Mouse (Mus musculus): Measurements from ENCODE around the gene Cfap20. TPM values are rescaled to one million over a fixed set of nuclear protein-coding genes. Genes with fewer than 3 reads are reported as not detected.

The Cfap20 gene
- polyA plus RNA-seq (2012), result 1.1 and 1.5 TPM in 2 replicates

DNA sequence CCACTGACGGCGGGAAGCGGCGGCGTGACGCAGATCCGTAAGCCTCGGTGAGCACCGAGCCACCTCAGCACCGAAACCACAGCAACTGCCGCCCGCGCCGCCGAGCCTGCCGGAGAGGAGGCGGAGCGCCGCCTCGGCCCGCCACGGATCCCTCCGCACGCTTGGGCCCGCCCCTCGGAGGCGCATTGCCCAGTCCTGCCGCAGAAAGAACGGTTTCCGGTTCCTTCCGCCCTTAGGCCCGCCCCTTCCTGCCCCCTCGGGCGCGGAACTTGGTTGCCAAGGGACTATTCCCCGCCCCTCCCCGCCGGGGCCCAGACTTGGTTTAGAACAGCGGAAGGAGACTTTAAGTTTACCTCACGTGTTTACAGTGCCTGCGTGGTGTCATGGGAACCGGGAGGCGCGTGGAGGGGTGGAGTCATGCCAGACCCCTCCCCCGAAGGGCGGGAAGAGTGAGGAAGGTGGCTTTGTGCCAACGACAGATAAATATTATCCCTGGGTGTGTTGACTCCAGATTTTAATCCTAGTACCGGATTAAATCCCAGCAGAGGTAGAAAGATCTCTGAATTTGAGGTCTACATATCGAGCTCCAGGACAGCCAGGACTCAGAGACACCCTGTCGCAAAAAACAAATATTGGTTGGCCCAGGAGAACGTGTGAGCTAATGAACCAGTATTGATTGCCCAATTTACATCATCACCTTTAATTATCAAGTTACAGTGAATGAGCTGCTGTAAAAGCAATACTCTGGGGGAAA is at the start of gene Cfap20:
Gene Cfap20 (minus strand): TSS at position 184 of the 754 bp plus-strand sequence.
- TF ChIP-seq GATA1 (IDR thresholded peaks at IDR 0.05; ENCODE audit: low read length) (no peak), TAL1 (IDR thresholded peaks at IDR 0.05; ENCODE audit: low read length) (no peak)
- Histone ChIP-seq H3K27me3 (ENCODE audit: control insufficient read depth) (no peaks in the 10 kb centered on the region), H3K4me3 (replicated peaks) (peak within 1 kb of the TSS; percentile 93), H3K4me1 (ENCODE audit: control insufficient read depth) (peaks cover 49% of the 10 kb centered on the region), H3K9me3 (ENCODE audit: control insufficient read depth, low read length) (no peaks in the 10 kb centered on the region), H3K36me3 (ENCODE audit: control insufficient read depth) (peaks cover 2% of the 10 kb centered on the region)

DNA sequence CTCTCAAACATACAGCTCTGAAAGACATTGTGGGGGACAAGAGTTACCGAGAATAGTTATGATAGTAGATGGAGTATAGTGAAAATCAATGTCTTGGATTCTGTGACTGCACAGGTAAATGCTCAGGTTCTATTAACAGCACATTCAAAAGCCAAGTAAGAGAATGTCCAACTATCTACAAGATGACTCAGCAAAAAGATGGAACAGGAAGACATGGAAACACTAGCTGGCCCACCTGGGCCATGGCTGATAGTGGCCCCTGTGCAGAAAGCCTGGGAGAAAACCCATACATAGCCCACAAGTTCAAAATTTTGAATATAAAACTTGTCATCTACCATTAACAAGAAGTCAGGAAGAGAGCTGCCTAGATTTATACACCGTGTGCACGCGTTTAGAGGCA is 35.3 kb upstream of the Cfap20 start:
- no peaks in the 10 kb centered on the region for H3K9me3 ChIP-seq (ENCODE audit: control insufficient read depth, low read length)
- H3K27me3 ChIP-seq (ENCODE audit: control insufficient read depth), result no peaks in the 10 kb centered on the region
- TF ChIP-seq GATA1 (IDR thresholded peaks at IDR 0.05; ENCODE audit: low read length), result no peak
- TF ChIP-seq TAL1 (IDR thresholded peaks at IDR 0.05; ENCODE audit: low read length), result no peak
- no peaks in the 10 kb centered on the region for H3K4me1 ChIP-seq (ENCODE audit: control insufficient read depth)
- H3K36me3 ChIP-seq (ENCODE audit: control insufficient read depth), result peaks cover 89% of the 10 kb centered on the region
- no peak overlapping the region for H3K4me3 ChIP-seq (replicated peaks)

- Histone ChIP-seq H3K4me1 (ENCODE audit: control insufficient read depth) (no peaks in the 10 kb centered on the region), H3K27me3 (ENCODE audit: control insufficient read depth) (no peaks in the 10 kb centered on the region), H3K36me3 (ENCODE audit: control insufficient read depth) (peaks cover 90% of the 10 kb centered on the region), H3K9me3 (ENCODE audit: control insufficient read depth, low read length) (no peaks in the 10 kb centered on the region), H3K4me3 (replicated peaks) (no peak overlapping the region)
- TF ChIP-seq GATA1 (IDR thresholded peaks at IDR 0.05; ENCODE audit: low read length) (no peak), TAL1 (IDR thresholded peaks at IDR 0.05; ENCODE audit: low read length) (no peak)
Observed at GRCm38 (mm10) chr8:95468995-95469394, 34.3 kb upstream of the Cfap20 start.

DNA sequence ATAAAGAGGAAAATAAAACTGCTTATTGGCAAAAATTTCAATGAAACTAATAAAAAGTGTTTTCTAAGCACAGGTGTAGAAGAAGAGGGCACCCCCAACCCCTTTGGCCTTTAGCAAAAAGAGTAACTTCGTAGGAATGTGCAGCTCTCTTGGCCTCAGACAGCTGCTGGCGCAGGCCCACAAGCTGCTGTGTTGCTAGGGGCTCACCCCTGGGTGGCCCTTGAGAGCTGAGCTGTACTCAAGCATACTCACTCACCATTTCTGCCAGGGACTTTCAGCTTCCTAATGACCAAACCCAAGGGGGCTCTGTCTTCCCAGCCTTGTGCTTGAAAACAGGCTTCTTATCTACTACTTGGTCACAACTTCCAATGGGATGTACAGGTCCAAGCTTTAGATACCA is 31.9 kb upstream of the Cfap20 start:
- no peak for TF ChIP-seq TAL1 (IDR thresholded peaks at IDR 0.05; ENCODE audit: low read length)
- TF ChIP-seq GATA1 (IDR thresholded peaks at IDR 0.05; ENCODE audit: low read length), result no peak
- Histone ChIP-seq H3K27me3 (ENCODE audit: control insufficient read depth) (no peaks in the 10 kb centered on the region), H3K9me3 (ENCODE audit: control insufficient read depth, low read length) (no peaks in the 10 kb centered on the region), H3K4me1 (ENCODE audit: control insufficient read depth) (no peaks in the 10 kb centered on the region), H3K36me3 (ENCODE audit: control insufficient read depth) (peaks cover 85% of the 10 kb centered on the region), H3K4me3 (replicated peaks) (no peak overlapping the region)

GRCm38 (mm10) chr8:95452518-95452917 is 17.8 kb upstream of the Cfap20 start:
- Histone ChIP-seq H3K9me3 (ENCODE audit: control insufficient read depth, low read length) (no peaks in the 10 kb centered on the region), H3K4me1 (ENCODE audit: control insufficient read depth) (no peaks in the 10 kb centered on the region), H3K36me3 (ENCODE audit: control insufficient read depth) (peaks cover 95% of the 10 kb centered on the region), H3K4me3 (replicated peaks) (no peak overlapping the region), H3K27me3 (ENCODE audit: control insufficient read depth) (no peaks in the 10 kb centered on the region)
- TF ChIP-seq GATA1 (IDR thresholded peaks at IDR 0.05; ENCODE audit: low read length) (no peak), TAL1 (IDR thresholded peaks at IDR 0.05; ENCODE audit: low read length) (no peak)

- TF ChIP-seq GATA1 (IDR thresholded peaks at IDR 0.05; ENCODE audit: low read length) (no peak), TAL1 (IDR thresholded peaks at IDR 0.05; ENCODE audit: low read length) (no peak)
- Histone ChIP-seq H3K4me3 (replicated peaks) (no peak overlapping the region), H3K27me3 (ENCODE audit: control insufficient read depth) (no peaks in the 10 kb centered on the region), H3K36me3 (ENCODE audit: control insufficient read depth) (peaks cover 80% of the 10 kb centered on the region), H3K4me1 (ENCODE audit: control insufficient read depth) (no peaks in the 10 kb centered on the region), H3K9me3 (ENCODE audit: control insufficient read depth, low read length) (no peaks in the 10 kb centered on the region)
Observed at GRCm38 (mm10) chr8:95450271-95450670, 15.6 kb upstream of the Cfap20 start.

DNA sequence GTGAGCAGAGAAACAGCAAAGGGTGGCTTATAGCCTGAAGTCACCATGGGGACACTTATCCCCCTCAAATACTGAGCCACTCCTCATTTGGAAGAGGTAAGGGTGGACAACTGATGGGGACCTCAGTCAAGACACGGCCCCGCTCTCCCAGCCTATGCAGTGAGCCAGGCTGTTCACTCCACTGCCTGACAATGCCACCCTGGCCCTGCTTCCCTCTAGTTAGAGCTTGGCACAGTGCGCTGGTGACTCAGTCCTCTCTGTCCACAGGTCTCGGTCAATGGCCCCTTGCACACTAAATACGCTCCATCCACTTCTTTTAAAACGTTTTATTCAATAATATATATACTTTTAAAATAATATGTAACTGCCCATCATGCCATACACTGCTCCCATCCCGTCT is 13.0 kb upstream of the Cfap20 start:
- no peaks in the 10 kb centered on the region for H3K27me3 ChIP-seq (ENCODE audit: control insufficient read depth)
- peaks cover 54% of the 10 kb centered on the region for H3K36me3 ChIP-seq (ENCODE audit: control insufficient read depth)
- H3K4me1 ChIP-seq (ENCODE audit: control insufficient read depth), result no peaks in the 10 kb centered on the region
- no peaks in the 10 kb centered on the region for H3K9me3 ChIP-seq (ENCODE audit: control insufficient read depth, low read length)
- TF ChIP-seq TAL1 (IDR thresholded peaks at IDR 0.05; ENCODE audit: low read length) (no peak), GATA1 (IDR thresholded peaks at IDR 0.05; ENCODE audit: low read length) (no peak)
- no peak overlapping the region for H3K4me3 ChIP-seq (replicated peaks)

DNA sequence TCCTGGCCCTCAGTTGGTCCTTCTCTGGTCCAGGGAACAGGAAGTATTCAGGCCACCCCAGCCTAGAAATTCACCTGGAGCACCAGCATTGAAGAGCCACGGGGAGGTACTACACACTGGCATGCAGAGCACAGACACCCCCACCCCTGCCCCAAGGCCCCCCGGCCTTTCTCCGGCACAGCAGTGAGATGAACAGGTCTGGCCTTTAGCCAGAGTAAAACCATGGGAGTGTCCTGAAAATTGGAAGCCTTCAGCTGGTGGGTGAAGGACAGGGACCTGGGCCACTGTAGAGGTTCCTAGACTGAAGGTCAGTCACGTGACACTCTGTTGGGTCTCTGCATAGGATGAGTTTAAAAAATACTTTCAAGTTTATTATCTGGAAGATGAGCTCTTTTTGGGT is 10.4 kb upstream of the Cfap20 start:
- Histone ChIP-seq H3K4me3 (replicated peaks) (no peak overlapping the region), H3K4me1 (ENCODE audit: control insufficient read depth) (peaks cover 18% of the 10 kb centered on the region), H3K9me3 (ENCODE audit: control insufficient read depth, low read length) (no peaks in the 10 kb centered on the region), H3K27me3 (ENCODE audit: control insufficient read depth) (no peaks in the 10 kb centered on the region), H3K36me3 (ENCODE audit: control insufficient read depth) (peaks cover 31% of the 10 kb centered on the region)
- TF ChIP-seq TAL1 (IDR thresholded peaks at IDR 0.05; ENCODE audit: low read length) (no peak), GATA1 (IDR thresholded peaks at IDR 0.05; ENCODE audit: low read length) (no peak)

- Histone ChIP-seq H3K4me3 (replicated peaks) (no peak overlapping the region), H3K4me1 (ENCODE audit: control insufficient read depth) (peaks cover 37% of the 10 kb centered on the region), H3K36me3 (ENCODE audit: control insufficient read depth) (no peaks in the 10 kb centered on the region), H3K9me3 (ENCODE audit: control insufficient read depth, low read length) (no peaks in the 10 kb centered on the region), H3K27me3 (ENCODE audit: control insufficient read depth) (no peaks in the 10 kb centered on the region)
- no peak for TF ChIP-seq TAL1 (IDR thresholded peaks at IDR 0.05; ENCODE audit: low read length)
- no peak for TF ChIP-seq GATA1 (IDR thresholded peaks at IDR 0.05; ENCODE audit: low read length)
Observed at GRCm38 (mm10) chr8:95441491-95442039, 6.9 kb upstream of the Cfap20 start.

Measured in erythroblast, embryonic 14.5 days (primary cell).